Mouse (Mus musculus) stomach, adult 2 months (tissue): ENCODE data around the gene Gm4981. TPM values are rescaled to one million over a fixed set of nuclear protein-coding genes. Genes with fewer than 3 reads are reported as not detected.

Experiments
- polyA plus RNA-seq: library from polyadenylated mRNA; depleted of rRNA; stranded (reverse); fragments of >200 nt; gene quantifications from 2 replicates; pipeline ENCODE4 v1.2.3, GENCODE M21; 2012; rRNA removed

Gm4981 gene
- polyA plus RNA-seq: not detected in 2 replicates

DNA sequence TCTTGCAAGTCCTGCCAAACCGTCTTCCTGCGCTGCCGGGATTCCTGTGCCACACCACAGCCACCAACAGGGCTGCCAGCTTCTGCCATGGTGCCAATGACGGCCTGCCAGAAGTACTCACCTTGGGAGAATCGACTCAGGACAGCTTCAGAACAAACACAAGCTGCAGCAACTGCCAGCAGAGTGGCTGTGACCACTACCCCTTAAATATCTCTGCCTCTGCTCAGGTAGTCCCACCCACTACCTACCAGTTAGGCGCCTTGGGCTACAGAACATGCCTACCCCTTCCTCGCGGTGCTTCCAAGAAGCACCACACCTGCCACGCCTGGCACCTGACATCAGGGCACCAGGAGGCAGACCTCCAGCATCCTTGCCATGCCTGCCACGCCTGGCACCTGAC lies at the start of gene Gm4981:
TSS of gene Gm4981 (minus strand) at position 89 of the 400 bp plus-strand sequence.

DNA sequence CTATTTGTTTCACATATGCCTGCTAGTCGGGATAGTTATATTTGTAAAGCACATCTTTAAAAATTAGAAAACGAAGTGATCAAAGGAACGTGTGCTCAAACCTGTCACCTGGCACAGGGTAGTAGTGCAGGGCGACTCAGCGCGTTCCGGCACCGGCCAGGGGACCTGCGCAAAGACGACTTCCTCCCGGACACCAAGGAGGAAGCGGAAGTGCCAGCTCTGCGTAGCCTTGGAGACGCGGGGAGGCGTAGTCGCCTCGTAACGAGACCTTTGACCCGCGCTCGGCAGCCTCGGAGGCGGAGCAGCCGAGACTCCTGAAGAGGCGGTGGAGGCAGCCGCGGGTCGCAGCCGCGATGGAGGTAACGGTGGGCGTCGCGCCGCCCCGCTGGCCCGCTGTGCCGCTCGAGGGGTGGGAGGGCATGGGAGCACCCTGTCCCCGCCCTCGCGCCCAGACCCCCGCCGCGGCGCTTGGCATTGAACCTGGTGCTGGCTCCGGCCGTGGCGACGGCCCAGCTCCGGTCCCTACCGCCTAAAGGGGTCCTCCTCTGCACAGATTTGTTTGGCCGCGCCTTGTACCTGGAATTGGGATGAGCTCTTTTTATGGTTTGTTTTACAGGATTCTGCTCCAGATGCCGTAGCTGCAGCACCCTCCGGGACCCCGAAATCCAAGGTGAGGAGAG lies 18.9 kb upstream of the Gm4981 start, which contains the start of gene Gcc2:
TSS of gene Gcc2 (plus strand) at position 285 of the 680 bp plus-strand sequence.

DNA sequence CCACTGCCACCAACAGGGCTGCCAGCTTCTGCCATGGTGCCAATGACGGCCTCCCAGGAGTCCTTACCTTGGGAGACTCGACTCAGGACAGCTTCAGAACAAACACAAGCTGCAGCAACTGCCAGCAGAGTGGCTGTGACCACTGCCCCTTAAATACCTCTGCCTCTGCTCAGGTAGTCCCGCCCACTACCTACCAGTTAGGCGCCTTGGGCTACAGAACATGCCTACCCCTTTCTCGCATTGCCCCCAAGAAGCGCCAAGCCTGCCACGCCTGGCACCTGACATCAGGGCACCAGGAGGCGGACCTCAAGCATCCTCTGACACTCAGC lies 3.9 kb downstream of the Gm4981 start, which contains the start of gene Duxf3:
TSS of gene Duxf3 (minus strand) at position 35 of the 329 bp plus-strand sequence.

DNA sequence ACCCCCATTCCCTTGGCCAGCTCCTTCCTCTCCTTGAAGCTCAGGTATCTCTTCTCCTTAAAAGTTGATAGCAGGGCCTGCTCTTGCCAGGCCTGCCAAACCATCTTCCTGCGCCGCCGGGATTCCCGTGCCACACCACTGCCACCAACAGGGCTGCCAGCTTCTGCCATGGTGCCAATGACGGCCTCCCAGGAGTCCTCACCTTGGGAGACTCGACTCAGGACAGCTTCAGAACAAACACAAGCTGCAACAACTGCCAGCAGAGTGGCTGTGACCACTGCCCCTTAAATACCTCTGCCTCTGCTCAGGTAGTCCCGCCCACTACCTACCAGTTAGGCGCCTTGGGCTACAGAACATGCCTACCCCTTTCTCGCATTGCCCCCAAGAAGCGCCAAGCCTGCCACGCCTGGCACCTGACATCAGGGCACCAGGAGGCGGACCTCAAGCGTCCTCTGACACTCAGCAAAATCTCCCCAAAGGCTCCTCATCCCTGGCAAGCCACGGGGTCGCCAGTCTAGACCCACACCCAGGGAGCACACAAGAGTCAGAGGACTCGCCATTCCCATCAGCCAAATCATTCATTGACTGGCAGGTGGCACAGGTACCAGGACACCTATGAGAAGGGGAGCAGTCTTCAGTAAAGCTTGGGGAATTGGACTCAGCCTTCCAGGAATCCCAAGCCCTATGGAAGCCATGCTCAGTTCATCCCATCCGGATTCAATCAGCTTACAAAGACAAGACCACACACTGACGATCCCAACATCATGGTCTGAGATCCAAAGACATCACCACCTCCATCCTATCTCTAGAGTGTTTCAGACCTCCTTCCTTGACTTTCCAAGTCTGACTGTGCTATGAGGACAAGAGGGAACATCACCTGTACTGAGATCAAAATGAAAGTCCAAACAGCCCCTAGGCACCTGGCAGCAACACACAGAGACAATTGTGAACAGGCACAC lies 11.4 kb downstream of the Gm4981 start, which contains the start of gene AW822073:
TSS of gene AW822073 (minus strand) at position 104 of the 959 bp plus-strand sequence.

Other genes starting within 250 kb of the Gm4981 start
- 0.17 TPM in 1 of 2 replicates, not detected in the other for gene AW822073, start 11.8 kb downstream of the Gm4981 start, polyA plus RNA-seq
- gene Duxf3, start 4.0 kb downstream of the Gm4981 start, polyA plus RNA-seq: not detected in 2 replicates
- 1.6 and 2.2 TPM in 2 replicates for gene Gcc2, start 18.8 kb upstream of the Gm4981 start, polyA plus RNA-seq
- 0.70 and 2.1 TPM in 2 replicates for gene Lims1, start 86.8 kb upstream of the Gm4981 start, polyA plus RNA-seq
- 0.13 and 0.42 TPM in 2 replicates for gene Ranbp2, start 210.2 kb upstream of the Gm4981 start, polyA plus RNA-seq